Mouse (Mus musculus) ES-E14 (cell line): ENCODE data around the gene Iqschfp.

ENCODE experiments used
- CHD2 ChIP-seq: IDR thresholded peaks from 2 replicates; pipeline ENCODE4 v1.6.1; 2014; ENCODE audit warnings: mild to moderate bottlenecking, low read depth, low read length, inconsistent platforms
- HCFC1 ChIP-seq: IDR thresholded peaks from 2 replicates; pipeline ENCODE4 v1.6.1; 2012; ENCODE audit warnings: low read length, inconsistent platforms, borderline replicate concordance; ENCODE audit not compliant: insufficient read depth
- MAFK ChIP-seq: IDR thresholded peaks from 2 replicates; pipeline ENCODE4 v1.6.1; 2014; ENCODE audit warnings: mild to moderate bottlenecking, low read depth, low read length, inconsistent platforms; ENCODE audit not compliant: insufficient read depth
- ZC3H11A ChIP-seq: IDR thresholded peaks from 2 replicates; pipeline ENCODE4 v1.6.1; 2012; ENCODE audit warnings: low read depth, mild to moderate bottlenecking, inconsistent platforms, low read length, borderline replicate concordance

- no peak for TF ChIP-seq MAFK
- no peak for TF ChIP-seq CHD2
- TF ChIP-seq HCFC1: no peak
- no peak for TF ChIP-seq ZC3H11A
Observed at GRCm38 (mm10) chr3:68378799-68379198, 486.8 kb downstream of the Iqschfp start.
